Mouse (Mus musculus): ENCODE measurements at regions not wholly inside any gene's neighbourhood (a gene's known extent, or its start where the extent isn't known, plus 50 kb on each side); places are given as distances from the start of the nearest gene placed in this dataset.

DNA sequence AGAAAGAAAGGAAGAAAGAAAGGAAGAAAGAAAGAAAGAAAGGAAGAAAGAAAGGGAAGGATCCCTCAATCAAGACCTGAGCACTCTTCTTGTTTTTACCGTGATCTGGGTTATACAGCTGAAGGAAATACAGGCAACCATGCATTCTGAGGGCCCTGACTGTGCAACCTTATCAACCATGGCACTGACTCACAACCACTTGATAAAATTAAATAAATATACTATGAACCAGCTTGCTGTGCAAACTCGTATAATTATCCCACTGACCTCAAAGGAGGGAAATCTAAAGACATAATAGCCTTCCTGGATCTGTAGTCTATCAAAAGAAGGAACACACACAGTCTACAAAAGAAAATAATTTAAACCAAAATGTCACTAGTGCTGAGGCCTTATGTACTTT, 518.8 kb downstream of the Epha7 start:
- H3K36me3 ChIP-seq (ENCODE audit: control insufficient read depth in 1 of 2, insufficient read depth in 2 of 2, low read length in 2 of 2), result no peaks in the 10 kb centered on the region

GRCm38 (mm10) chr4:29337245-29337644, 524.3 kb downstream of the Epha7 start:
- no peak for DNase-seq (ENCODE audit: low read depth, low spot score)
- Histone ChIP-seq H3K4me3 (ENCODE audit: control insufficient read depth in 1 of 2, insufficient read depth in 1 of 2, low read depth in 2 of 2, low read length in 2 of 2) (no peak overlapping the region), H3K9ac (ENCODE audit: control insufficient read depth, low read depth, low read length, poor library complexity, severe bottlenecking) (no peak overlapping the region), H3K27me3 (ENCODE audit: control insufficient read depth in 1 of 2, insufficient read depth in 2 of 2, low read length in 2 of 2) (no peaks in the 10 kb centered on the region), H3K36me3 (ENCODE audit: control insufficient read depth in 1 of 2, insufficient read depth in 2 of 2, low read length in 2 of 2) (no peaks in the 10 kb centered on the region), H3K79me2 (ENCODE audit: control insufficient read depth, insufficient read depth, low read length, poor library complexity) (no peaks in the 10 kb centered on the region), H3K27ac (ENCODE audit: control insufficient read depth, low read depth, low read length) (no peak overlapping the region), H3K9me3 (replicated peaks; ENCODE audit: insufficient read depth, low read length) (no peaks in the 10 kb centered on the region), H3K4me1 (ENCODE audit: control insufficient read depth in 1 of 2, insufficient read depth in 2 of 2, low read length in 2 of 2) (no peaks in the 10 kb centered on the region)
- no peak for TF ChIP-seq USF2 (IDR thresholded peaks at IDR 0.05; ENCODE audit: borderline replicate concordance in 1 of 2, insufficient read depth in 1 of 2, low read depth in 1 of 2, low read length in 2 of 2)
- no peak for TF ChIP-seq MAX (IDR thresholded peaks at IDR 0.05; ENCODE audit: low read length)
- no peak for TF ChIP-seq E2F4 (IDR thresholded peaks at IDR 0.05; ENCODE audit: borderline replicate concordance, low read depth, low read length)
- no peak for TF ChIP-seq MYB (IDR thresholded peaks at IDR 0.05; ENCODE audit: low read depth, low read length)
- no peak for TF ChIP-seq RCOR1 (IDR thresholded peaks at IDR 0.05; ENCODE audit: low read depth, low read length)
- TF ChIP-seq EP300 (IDR thresholded peaks at IDR 0.05; ENCODE audit: low read depth in 1 of 2, low read length in 2 of 2), result no peak

More for the DNA sequence above, 518.8 kb downstream of the Epha7 start:
- Histone ChIP-seq H3K4me1 (ENCODE audit: control insufficient read depth in 1 of 2, insufficient read depth in 2 of 2, low read length in 2 of 2) (no peaks in the 10 kb centered on the region), H3K79me2 (ENCODE audit: control insufficient read depth, insufficient read depth, low read length, poor library complexity) (no peaks in the 10 kb centered on the region), H3K9me3 (replicated peaks; ENCODE audit: insufficient read depth, low read length) (no peaks in the 10 kb centered on the region), H3K27ac (ENCODE audit: control insufficient read depth, low read depth, low read length) (no peak overlapping the region), H3K9ac (ENCODE audit: control insufficient read depth, low read depth, low read length, poor library complexity, severe bottlenecking) (no peak overlapping the region), H3K27me3 (ENCODE audit: control insufficient read depth in 1 of 2, insufficient read depth in 2 of 2, low read length in 2 of 2) (no peaks in the 10 kb centered on the region), H3K4me3 (ENCODE audit: control insufficient read depth in 1 of 2, insufficient read depth in 1 of 2, low read depth in 2 of 2, low read length in 2 of 2) (no peak overlapping the region)
- TF ChIP-seq CHD2 (IDR thresholded peaks at IDR 0.05; ENCODE audit: low read length) (no peak), EP300 (IDR thresholded peaks at IDR 0.05; ENCODE audit: low read depth in 1 of 2, low read length in 2 of 2) (no peak), POLR2A (IDR thresholded peaks at IDR 0.05; ENCODE audit: control insufficient read depth in 1 of 2, insufficient read depth in 1 of 2, low read depth in 1 of 2, low read length in 2 of 2, poor library complexity in 1 of 2) (no peak), E2F4 (IDR thresholded peaks at IDR 0.05; ENCODE audit: borderline replicate concordance, low read depth, low read length) (no peak), MAX (IDR thresholded peaks at IDR 0.05; ENCODE audit: low read length) (no peak), MAFK (IDR thresholded peaks at IDR 0.05; ENCODE audit: borderline replicate concordance, low read depth, low read length) (no peak)
- DNase-seq (ENCODE audit: low read depth, low spot score), result no peak

- no peaks in the 10 kb centered on the region for H3K36me3 ChIP-seq (ENCODE audit: control insufficient read depth in 1 of 2, insufficient read depth in 2 of 2, low read length in 2 of 2)
- no peak overlapping the region for H3K9ac ChIP-seq (ENCODE audit: control insufficient read depth, low read depth, low read length, poor library complexity, severe bottlenecking)
- DNase-seq (ENCODE audit: low read depth, low spot score), result no peak
- H3K9me3 ChIP-seq (replicated peaks; ENCODE audit: insufficient read depth, low read length), result no peaks in the 10 kb centered on the region
- no peaks in the 10 kb centered on the region for H3K4me1 ChIP-seq (ENCODE audit: control insufficient read depth in 1 of 2, insufficient read depth in 2 of 2, low read length in 2 of 2)
- TF ChIP-seq MEF2A (IDR thresholded peaks at IDR 0.05; ENCODE audit: extremely low read depth, insufficient replicate concordance, low read depth, low read length, poor library complexity, severe bottlenecking) (no peak), ZNF384 (IDR thresholded peaks at IDR 0.05; ENCODE audit: low read depth, low read length) (no peak), MYC (IDR thresholded peaks at IDR 0.05; ENCODE audit: low read depth, low read length) (no peak), SIN3A (IDR thresholded peaks at IDR 0.05; ENCODE audit: low read length) (no peak), POLR2AphosphoS2 (IDR thresholded peaks at IDR 0.05; ENCODE audit: low read length) (no peak), ELF1 (IDR thresholded peaks at IDR 0.05; ENCODE audit: low read depth, low read length) (no peak), EP300 (IDR thresholded peaks at IDR 0.05; ENCODE audit: low read depth in 1 of 2, low read length in 2 of 2) (no peak), GATA1 (IDR thresholded peaks at IDR 0.05; ENCODE audit: low read depth, low read length) (no peak), NRF1 (IDR thresholded peaks at IDR 0.05; ENCODE audit: insufficient read depth, low read depth, low read length, poor library complexity, severe bottlenecking) (no peak)
- no peak overlapping the region for H3K27ac ChIP-seq (ENCODE audit: control insufficient read depth, low read depth, low read length)
- H3K27me3 ChIP-seq (ENCODE audit: control insufficient read depth in 1 of 2, insufficient read depth in 2 of 2, low read length in 2 of 2), result no peaks in the 10 kb centered on the region
- no peak overlapping the region for H3K4me3 ChIP-seq (ENCODE audit: control insufficient read depth in 1 of 2, insufficient read depth in 1 of 2, low read depth in 2 of 2, low read length in 2 of 2)
- H3K79me2 ChIP-seq (ENCODE audit: control insufficient read depth, insufficient read depth, low read length, poor library complexity), result no peaks in the 10 kb centered on the region
Measured at GRCm38 (mm10) chr4:29362191-29362590, 549.3 kb downstream of the Epha7 start.
